Mouse (Mus musculus) C2C12 (cell line): ENCODE measurements around the gene Frmpd4. TPM values are rescaled to one million over a fixed set of nuclear protein-coding genes. Genes with fewer than 3 reads are reported as not detected.

Source experiments
- H3K27me3 ChIP-seq: one replicate; pipeline ENCODE4 v1.6.1; 2011; ENCODE audit not compliant: control insufficient read depth, insufficient read depth, insufficient read length
- H3K36me3 ChIP-seq: one replicate; pipeline ENCODE4 v1.6.1; 2011; ENCODE audit not compliant: control insufficient read depth, insufficient read depth
- H3K4me3 ChIP-seq: one replicate; pipeline ENCODE4 v1.5.1; 2011; ENCODE audit warnings: mild to moderate bottlenecking, control low read depth; ENCODE audit not compliant: poor library complexity, insufficient read depth, severe bottlenecking
- H3K79me2 ChIP-seq: one replicate; pipeline ENCODE4 v1.6.1; 2011; ENCODE audit not compliant: control insufficient read depth, insufficient read depth
- H3K79me3 ChIP-seq: one replicate; pipeline ENCODE4 v1.6.1; 2011; ENCODE audit warnings: low read depth, control low read depth
- H3ac ChIP-seq: one replicate; pipeline ENCODE3; 2011; ENCODE audit warnings: low read depth; ENCODE audit not compliant: control insufficient read depth, insufficient read length
- CEBPB ChIP-seq: IDR thresholded peaks from one replicate; pipeline ENCODE4 v1.6.1; 2011; ENCODE audit warnings: low read depth, mild to moderate bottlenecking, control low read depth, moderate library complexity
- CTCF ChIP-seq: IDR thresholded peaks from one replicate; pipeline ENCODE4 v1.5.1; 2011; ENCODE audit not compliant: control insufficient read depth, insufficient read depth, insufficient read length
- FOSL1 ChIP-seq: IDR thresholded peaks from one replicate; pipeline ENCODE4 v1.8.0; 2011; ENCODE audit warnings: mild to moderate bottlenecking, low read length; ENCODE audit not compliant: poor library complexity, insufficient read depth, severe bottlenecking
- MAX ChIP-seq: IDR thresholded peaks from one replicate; pipeline ENCODE4 v1.6.1; 2011; ENCODE audit warnings: mild to moderate bottlenecking, control low read depth
- MYOD1 ChIP-seq: IDR thresholded peaks from one replicate; pipeline ENCODE4 v1.6.1; 2011; ENCODE audit warnings: low read depth; ENCODE audit not compliant: control insufficient read depth, insufficient read length
- MYOG ChIP-seq: IDR thresholded peaks from one replicate; pipeline ENCODE4 v1.6.1; 2011; ENCODE audit not compliant: control insufficient read depth, insufficient read length; ENCODE audit errors: extremely low read depth
- USF1 ChIP-seq: IDR thresholded peaks from one replicate; pipeline ENCODE4 v1.6.1; 2011; ENCODE audit warnings: low read depth, mild to moderate bottlenecking, control low read depth, moderate library complexity
- polyA plus RNA-seq: library from polyadenylated mRNA; unstranded; fragments of >200 nt; fragmentation: generic; extraction: Trizol; gene quantifications from one replicate; pipeline ENCODE4 v1.2.1, GENCODE M21; 2012; ENCODE audit warnings: missing spikeins

Frmpd4 gene
- polyA plus RNA-seq, 1 experiment: 0.04 TPM

DNA sequence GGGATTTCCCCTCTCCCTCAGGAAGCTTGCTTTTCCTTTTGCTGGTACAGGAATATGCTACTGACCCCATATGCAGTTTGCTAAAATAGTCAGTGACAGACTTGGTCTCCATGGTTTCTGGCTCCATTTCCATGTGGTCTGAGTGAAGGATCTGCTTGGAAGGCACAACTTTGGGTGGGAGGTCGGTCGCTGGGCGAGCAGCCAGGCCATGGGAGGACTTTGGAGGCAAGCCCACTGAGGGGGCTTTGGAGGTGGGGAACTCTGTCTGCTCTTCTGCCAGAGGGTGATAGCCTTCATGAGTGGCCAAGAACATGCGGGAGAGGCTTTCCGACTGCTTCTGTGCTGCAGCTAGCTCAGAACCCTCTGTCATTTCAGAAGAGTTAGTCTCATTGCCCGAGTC, 1099.4 kb downstream of the Frmpd4 start:
- Histone ChIP-seq H3K27me3 (no peaks in the 10 kb centered on the region), H3K4me3 (no peak overlapping the region), H3K36me3 (no peaks in the 10 kb centered on the region), H3K79me3 (no peaks in the 10 kb centered on the region), H3ac (no peak overlapping the region), H3K79me2 (no peaks in the 10 kb centered on the region)
- no peak for TF ChIP-seq FOSL1
- TF ChIP-seq MYOD1: no peak
- TF ChIP-seq CTCF: no peak
- no peak for TF ChIP-seq MAX
- no peak for TF ChIP-seq USF1
- no peak for TF ChIP-seq MYOG
- TF ChIP-seq CEBPB: no peak

DNA sequence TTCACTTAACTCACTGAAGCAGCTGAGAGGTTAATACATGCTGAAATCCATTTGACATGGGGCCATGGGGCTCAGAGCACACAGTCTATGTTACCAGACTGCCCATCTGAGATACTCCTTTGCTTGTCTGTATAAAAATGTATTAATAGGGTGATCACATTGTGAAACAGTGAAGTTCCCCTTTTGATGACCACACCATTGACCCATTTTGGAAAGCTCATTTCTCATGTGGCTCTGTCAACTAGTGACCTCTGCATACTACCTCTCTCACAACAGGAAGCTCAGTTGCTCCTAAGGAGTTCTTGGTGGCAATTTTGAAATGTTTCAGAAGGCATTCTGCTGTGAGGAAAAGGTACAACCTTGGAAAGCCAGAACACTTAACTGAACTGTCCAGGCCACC, 1142.1 kb downstream of the Frmpd4 start:
- Histone ChIP-seq H3K4me3 (no peak overlapping the region), H3K36me3 (no peaks in the 10 kb centered on the region), H3K27me3 (no peaks in the 10 kb centered on the region), H3K79me2 (no peaks in the 10 kb centered on the region), H3ac (no peak overlapping the region), H3K79me3 (no peaks in the 10 kb centered on the region)
- TF ChIP-seq CEBPB (no peak), CTCF (no peak), MAX (no peak), MYOG (no peak), MYOD1 (no peak), FOSL1 (no peak), USF1 (no peak)

DNA sequence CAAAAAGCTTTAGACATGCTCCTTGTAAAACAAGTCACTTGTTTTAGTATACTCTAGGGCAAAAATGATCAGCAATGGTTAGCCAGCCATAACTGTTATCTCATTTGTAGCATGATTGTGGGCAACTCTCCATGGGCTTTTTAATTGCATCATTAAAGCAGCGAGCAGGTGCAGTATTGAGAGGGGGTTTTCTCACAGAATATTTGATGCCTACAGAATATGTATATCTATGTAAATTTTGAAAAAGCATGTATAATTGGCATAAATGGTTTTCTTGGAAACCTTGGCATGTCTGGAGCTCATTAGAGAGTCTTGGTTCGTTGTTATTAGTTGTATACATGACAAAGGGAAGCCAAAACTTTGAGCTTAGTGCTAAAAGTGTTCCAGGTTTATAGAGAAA, 1143.1 kb downstream of the Frmpd4 start:
- Histone ChIP-seq H3K79me3 (no peaks in the 10 kb centered on the region), H3K4me3 (no peak overlapping the region), H3K27me3 (no peaks in the 10 kb centered on the region), H3K79me2 (no peaks in the 10 kb centered on the region), H3ac (no peak overlapping the region), H3K36me3 (no peaks in the 10 kb centered on the region)
- no peak for TF ChIP-seq FOSL1
- no peak for TF ChIP-seq MYOD1
- no peak for TF ChIP-seq MYOG
- no peak for TF ChIP-seq USF1
- no peak for TF ChIP-seq CEBPB
- TF ChIP-seq CTCF: no peak
- TF ChIP-seq MAX: no peak

Other genes with a start within 250 kb of the Frmpd4 start
- gene Msl3, start 96.7 kb upstream of the Frmpd4 start, polyA plus RNA-seq: 17.6 TPM
- 0.27 TPM for gene Arhgap6, start 217.9 kb upstream of the Frmpd4 start, polyA plus RNA-seq